Mouse (Mus musculus): ENCODE results near the gene Eif2a.

GRCm38 (mm10) chr3:58501961-58502360 is 23.7 kb upstream of the Eif2a start:
- TF ChIP-seq CHD1 (IDR thresholded peaks at IDR 0.05; ENCODE audit: low read depth, low read length) (no peak), IRF4 (IDR thresholded peaks at IDR 0.05; ENCODE audit: low read depth, low read length) (no peak), CTCF (conservative IDR thresholded peaks at IDR 0.05 in 1 of 2, IDR thresholded peaks at IDR 0.05 in 1 of 2; ENCODE audit: low read depth in 2 of 2, low read length in 2 of 2) (no peak), SMC3 (IDR thresholded peaks at IDR 0.05; ENCODE audit: low read depth, low read length) (no peak), RCOR1 (conservative IDR thresholded peaks at IDR 0.05; ENCODE audit: low read depth, low read length) (no peak), MEF2A (IDR thresholded peaks at IDR 0.05; ENCODE audit: borderline replicate concordance, low read depth, low read length) (no peak), UBTF (IDR thresholded peaks at IDR 0.05; ENCODE audit: low read depth, low read length) (no peak), POLR2A (IDR thresholded peaks at IDR 0.05; ENCODE audit: low read depth, low read length) (no peak), NRF1 (IDR thresholded peaks at IDR 0.05; ENCODE audit: low read depth, low read length) (no peak), E2F4 (IDR thresholded peaks at IDR 0.05; ENCODE audit: insufficient replicate concordance, low read depth, low read length) (no peak), SIN3A (IDR thresholded peaks at IDR 0.05; ENCODE audit: low read length) (no peak), HCFC1 (IDR thresholded peaks at IDR 0.05; ENCODE audit: low read depth, low read length) (no peak), USF1 (IDR thresholded peaks at IDR 0.05; ENCODE audit: low read depth, low read length) (no peak), ELF1 (IDR thresholded peaks at IDR 0.05; ENCODE audit: low read depth, low read length) (no peak)

Data from CH12.LX (cell line).